Mouse (Mus musculus) thymus, adult 2 months (tissue): ENCODE measurements around the gene Prpsap1.

Source experiments
- CTCF ChIP-seq: fragments of 200-500 bp; IDR thresholded peaks from 2 replicates; pipeline ENCODE4 v1.5.1; 2012; ENCODE audit warnings: mild to moderate bottlenecking, control low read depth, low read length, moderate library complexity, borderline replicate concordance; ENCODE audit not compliant: control insufficient read depth, poor library complexity, insufficient read depth; ENCODE audit errors: extremely low read depth
- POLR2A ChIP-seq: fragments of 200-500 bp; IDR thresholded peaks from 2 replicates; pipeline ENCODE4 v1.6.1; 2012; ENCODE audit warnings: mild to moderate bottlenecking, low read length, control low read depth, moderate library complexity; ENCODE audit not compliant: control insufficient read depth, poor library complexity, insufficient read depth; ENCODE audit errors: extremely low read depth

GRCm38 (mm10) chr11:116435992-116436724 lies 57.8 kb downstream of the Prpsap1 start:
- TF ChIP-seq POLR2A = no peak
- no peak for TF ChIP-seq CTCF
